Mouse (Mus musculus): ENCODE data around the gene Ocel1.

- TF ChIP-seq CTCF (IDR thresholded peaks at IDR 0.05) (no peak), EP300 (IDR thresholded peaks at IDR 0.05) (no peak)
Measured at GRCm38 (mm10) chr8:71403107-71403885, 32.2 kb downstream of the Ocel1 start.
